Comparison of ENCODE assay signal across 18 mouse cellular contexts in the genomic region with DNA sequence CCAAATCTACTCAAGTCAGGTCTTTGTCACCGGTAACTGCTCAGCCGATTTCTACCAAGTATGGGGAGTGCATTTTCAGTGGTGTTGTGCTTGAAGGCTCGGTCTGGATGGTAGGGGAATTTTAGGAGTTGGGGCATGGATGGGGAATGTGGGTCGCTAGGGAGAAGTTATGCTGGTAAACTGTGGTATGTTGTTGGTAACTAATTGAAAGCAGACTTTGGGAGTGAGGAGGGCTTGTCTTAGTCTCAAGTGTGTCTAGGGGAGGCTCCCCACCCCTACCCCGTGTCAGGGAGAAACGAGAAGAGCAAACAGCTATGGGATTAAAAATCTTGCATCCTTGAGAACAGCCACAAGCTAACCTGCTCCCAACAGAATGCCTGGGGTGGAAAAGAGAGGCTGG.
DNase-seq lines count a peak whose midpoint lies in the region; ATAC-seq lines count a peak whose summit lies in the region.
"Had no signal": no experiment of that assay in that cellular context is flagged by ENCODE, and none has a peak within 500 bp of the region (broad histone marks: within the 10 kb centered on the region; RNA-seq: fewer than 3 reads in every experiment).

No protein-coding gene starts in this region.

- H3K4me1 ChIP-seq in hindbrain, embryonic 10.5 days (replicated peaks): peaks cover 40% of the 10 kb centered on the region
- H3K4me1 ChIP-seq in hindbrain, embryonic 16.5 days (ENCODE audit: control insufficient read depth, insufficient read depth, low read depth, low read length): peaks cover 6% of the 10 kb centered on the region; the same call in 1 of the 2 replicates
- peaks cover 22% of the 10 kb centered on the region; the same call in 1 of the 2 replicates for H3K4me1 ChIP-seq in neural tube, embryonic 12.5 days
- peaks cover 34% of the 10 kb centered on the region for H3K4me1 ChIP-seq in neural tube, embryonic 15.5 days
- peaks cover 23% of the 10 kb centered on the region for H3K4me1 ChIP-seq in limb, embryonic 11.5 days (ENCODE audit: control insufficient read depth, insufficient read depth, low read length)

- H3K4me3 ChIP-seq in hindbrain, embryonic 10.5 days: no peak overlapping the region; the same call in 1 of the 2 replicates
- no peak overlapping the region for H3K4me3 ChIP-seq in hindbrain, embryonic 16.5 days (ENCODE audit: low read length)
- no peak overlapping the region for H3K4me3 ChIP-seq in neural tube, embryonic 12.5 days
- no peak overlapping the region for H3K4me3 ChIP-seq in neural tube, embryonic 15.5 days (replicated peaks)
- no peak overlapping the region for H3K4me3 ChIP-seq in limb, embryonic 11.5 days (ENCODE audit: low read depth, low read length)
- H3K4me3 ChIP-seq: erythroblast, embryonic 14.5 days; hindbrain, embryonic 15.5 days had no signal

- H3K4me2 ChIP-seq in hindbrain, embryonic 16.5 days (ENCODE audit: low read length): no peak overlapping the region
- H3K4me2 ChIP-seq in neural tube, embryonic 12.5 days (replicated peaks): 0 out of 2 replicates have a peak overlapping the region, but pooled peaks have one; percentile 10
- H3K4me2 ChIP-seq in neural tube, embryonic 15.5 days: no peak overlapping the region
- no peak overlapping the region for H3K4me2 ChIP-seq in limb, embryonic 11.5 days (ENCODE audit: low read depth, severe bottlenecking)
- H3K4me2 ChIP-seq: hindbrain, embryonic 15.5 days had no signal

- H3K27me3 ChIP-seq in hindbrain, embryonic 10.5 days (ENCODE audit: insufficient read depth, poor library complexity, severe bottlenecking): peaks cover 29% of the 10 kb centered on the region
- no peaks in the 10 kb centered on the region for H3K27me3 ChIP-seq in hindbrain, embryonic 16.5 days (replicated peaks; ENCODE audit: control insufficient read depth, insufficient read depth, low read length)
- H3K27me3 ChIP-seq in neural tube, embryonic 12.5 days (replicated peaks): 0 out of 2 replicates have a peak, but pooled peaks cover 3% of the 10 kb centered on the region
- no peaks in the 10 kb centered on the region for H3K27me3 ChIP-seq in neural tube, embryonic 15.5 days (replicated peaks)
- no peaks in the 10 kb centered on the region for H3K27me3 ChIP-seq in limb, embryonic 11.5 days (ENCODE audit: control insufficient read depth, insufficient read depth, low read length)
- H3K27me3 ChIP-seq: CH12.LX; hindbrain, embryonic 15.5 days had no signal

- H3K27ac ChIP-seq in hindbrain, embryonic 10.5 days: peak overlapping the region; percentile 76
- H3K27ac ChIP-seq in hindbrain, embryonic 16.5 days (ENCODE audit: low read depth, low read length): no peak overlapping the region
- no peak overlapping the region for H3K27ac ChIP-seq in neural tube, embryonic 12.5 days
- no peak overlapping the region for H3K27ac ChIP-seq in neural tube, embryonic 15.5 days (replicated peaks)
- no peak overlapping the region for H3K27ac ChIP-seq in limb, embryonic 11.5 days (replicated peaks; ENCODE audit: low read depth, low read length)
- H3K27ac ChIP-seq: hindbrain, embryonic 15.5 days; kidney, postnatal 0 days had no signal

- 39% methylated on average over 6 of the region's 6 CpGs for WGBS in hindbrain, embryonic 10.5 days
- 43% methylated on average over 6 of the region's 6 CpGs for whole genome bisulfite sequencing in hindbrain, embryonic 16.5 days
- 52% methylated on average over 6 of the region's 6 CpGs for WGBS in neural tube, embryonic 12.5 days
- 51% methylated on average over 6 of the region's 6 CpGs for WGBS in neural tube, embryonic 15.5 days
- 35% methylated on average over 6 of the region's 6 CpGs for WGBS in limb, embryonic 11.5 days

- DNase-seq in hindbrain, embryonic 10.5 days (ENCODE audit: low spot score): peak; percentile 30
- DNase-seq in limb, embryonic 11.5 days (ENCODE audit: low spot score): peak; percentile 38
- DNase-seq in liver: no peak
- no peak for DNase-seq in cerebellum, adult 18-20 months
- no peak for DNase-seq in frontal cortex, postnatal 25 days (ENCODE audit: low spot score in 2 of 2)
- DNase-seq: adrenal gland, postnatal 14 days; cerebellum, adult 8-10 months; gastrocnemius, postnatal 14 days; kidney, adult 11 months; lung, adult 18-20 months; thymus, adult 2 months had no signal

- H3K9me3 ChIP-seq in hindbrain, embryonic 10.5 days: no peaks in the 10 kb centered on the region
- H3K9me3 ChIP-seq in hindbrain, embryonic 16.5 days (ENCODE audit: control insufficient read depth, low read length): no peaks in the 10 kb centered on the region
- no peaks in the 10 kb centered on the region for H3K9me3 ChIP-seq in neural tube, embryonic 12.5 days
- H3K9me3 ChIP-seq in neural tube, embryonic 15.5 days (replicated peaks): no peaks in the 10 kb centered on the region
- H3K9me3 ChIP-seq in limb, embryonic 11.5 days (ENCODE audit: control insufficient read depth, low read length): no peaks in the 10 kb centered on the region
- H3K9me3 ChIP-seq: hindbrain, embryonic 15.5 days had no signal

- no peaks in the 10 kb centered on the region for H3K36me3 ChIP-seq in hindbrain, embryonic 10.5 days
- H3K36me3 ChIP-seq in hindbrain, embryonic 16.5 days (ENCODE audit: control insufficient read depth, insufficient read depth, low read length): peaks cover 3% of the 10 kb centered on the region; the same call in 1 of the 2 replicates
- H3K36me3 ChIP-seq in neural tube, embryonic 12.5 days: no peaks in the 10 kb centered on the region
- peaks cover 5% of the 10 kb centered on the region; the same call in 1 of the 2 replicates for H3K36me3 ChIP-seq in neural tube, embryonic 15.5 days
- no peaks in the 10 kb centered on the region for H3K36me3 ChIP-seq in limb, embryonic 11.5 days (ENCODE audit: control insufficient read depth, insufficient read depth, low read length)

- ATAC-seq in hindbrain, embryonic 16.5 days: no peak
- ATAC-seq in neural tube, embryonic 12.5 days (ENCODE audit: low FRiP score, low read depth): no peak
- no peak for ATAC-seq in neural tube, embryonic 15.5 days (ENCODE audit: low FRiP score)
- no peak for ATAC-seq in limb, embryonic 11.5 days (ENCODE audit: insufficient number of reproducible peaks, low FRiP score, low TSS enrichment, low read depth)

- no peak overlapping the region for H3K9ac ChIP-seq in hindbrain, embryonic 16.5 days (ENCODE audit: low read depth, low read length)
- H3K9ac ChIP-seq in neural tube, embryonic 12.5 days: no peak overlapping the region
- H3K9ac ChIP-seq in neural tube, embryonic 15.5 days (replicated peaks): no peak overlapping the region
- no peak overlapping the region for H3K9ac ChIP-seq in limb, embryonic 11.5 days (ENCODE audit: low read length)
- H3K9ac ChIP-seq: hindbrain, embryonic 15.5 days had no signal

Comparison
In these comparisons a context has a peak if more than half of its experiments do, and no peak if none do; other contexts are left out.
1. DNase-seq: peak in hindbrain, embryonic 10.5 days (single experiment) and limb, embryonic 11.5 days (single experiment); none in liver (single experiment), cerebellum, adult 18-20 months (0 of 2) and frontal cortex, postnatal 25 days (0 of 2).